In the genomic region with DNA sequence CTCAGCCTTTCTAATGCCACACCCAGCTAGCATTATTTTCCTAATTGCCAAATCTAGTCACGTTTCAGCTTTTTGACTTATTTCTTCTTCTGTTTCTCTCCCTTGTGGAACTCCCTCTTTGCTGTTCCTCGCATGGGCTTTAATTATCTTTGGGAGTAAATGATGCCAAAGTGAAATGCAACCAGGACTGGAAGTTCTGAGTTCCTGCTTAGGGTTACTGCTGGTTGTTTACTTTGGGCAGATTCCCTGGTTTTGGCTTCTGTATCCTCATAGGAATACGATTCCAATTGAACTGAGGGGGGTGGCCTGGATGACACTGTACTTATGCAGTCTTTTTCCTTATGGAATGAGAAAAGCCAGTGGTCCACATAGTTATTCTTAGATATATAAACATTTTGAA, we compare ENCODE assay signal across 20 mouse cellular contexts. TPM values are rescaled to one million over a fixed set of nuclear protein-coding genes. Genes with fewer than 3 reads are reported as not detected.
DNase-seq lines count a peak whose midpoint lies in the region; ATAC-seq and TF ChIP-seq lines count a peak whose summit lies in the region.
"Had no signal": no experiment of that assay in that cellular context is flagged by ENCODE, and none has a peak within 500 bp of the region (broad histone marks: within the 10 kb centered on the region; RNA-seq: fewer than 3 reads in every experiment).

No protein-coding gene starts in this region.

- H3K4me1 ChIP-seq in embryonic facial prominence, embryonic 14.5 days (ENCODE audit: control insufficient read depth, insufficient read depth, low read length) = peaks cover 9% of the 10 kb centered on the region
- peaks cover 15% of the 10 kb centered on the region for H3K4me1 ChIP-seq in embryonic facial prominence, embryonic 10.5 days
- peaks cover 11% of the 10 kb centered on the region for H3K4me1 ChIP-seq in heart, adult 2 months (ENCODE audit: control insufficient read depth, insufficient read depth, low read length)
- peaks cover 3% of the 10 kb centered on the region; the same call in 1 of the 2 replicates for H3K4me1 ChIP-seq in heart, embryonic 10.5 days
- peaks cover 2 to 36% of the 10 kb centered on the region in 2 experiments; a peak in 3 of 4 replicates for H3K4me1 ChIP-seq in CH12.LX (ENCODE audit: control insufficient read depth in 1 of 2, insufficient read depth in 2 of 2)

- H3K9me3 ChIP-seq in embryonic facial prominence, embryonic 14.5 days (ENCODE audit: control insufficient read depth, low read length) = no peaks in the 10 kb centered on the region
- no peaks in the 10 kb centered on the region for H3K9me3 ChIP-seq in embryonic facial prominence, embryonic 10.5 days
- H3K9me3 ChIP-seq in heart, embryonic 10.5 days = no peaks in the 10 kb centered on the region
- no peaks in the 10 kb centered on the region for H3K9me3 ChIP-seq in CH12.LX (replicated peaks; ENCODE audit: low read length)
- H3K9me3 ChIP-seq: embryonic facial prominence, embryonic 13.5 days; forebrain, embryonic 13.5 days had no signal

- ATAC-seq in embryonic facial prominence, embryonic 14.5 days (ENCODE audit: low read depth) = no peak
- ATAC-seq: forebrain, embryonic 13.5 days; hindbrain, postnatal 0 days; intestine, embryonic 16.5 days had no signal

- H3K4me3 ChIP-seq in embryonic facial prominence, embryonic 14.5 days (ENCODE audit: low read depth, low read length) = no peak overlapping the region
- no peak overlapping the region for H3K4me3 ChIP-seq in embryonic facial prominence, embryonic 10.5 days
- H3K4me3 ChIP-seq in heart, adult 2 months = no peak overlapping the region
- no peak overlapping the region for H3K4me3 ChIP-seq in heart, embryonic 10.5 days
- H3K4me3 ChIP-seq in CH12.LX (replicated peaks in 1 of 3; ENCODE audit: low read depth in 2 of 3, low read length in 2 of 3, poor library complexity in 1 of 3) = no peak overlapping the region
- H3K4me3 ChIP-seq: embryonic facial prominence, embryonic 13.5 days; forebrain, embryonic 13.5 days had no signal

- peak; percentile 6 for DNase-seq in embryonic facial prominence, embryonic 14.5 days (ENCODE audit: low spot score)
- no peak for DNase-seq in embryonic facial prominence, embryonic 10.5 days (ENCODE audit: low spot score)
- peak in 1 of 2 experiments; percentile 11 for DNase-seq in heart, adult 2 months
- no peak for DNase-seq in heart, embryonic 10.5 days (ENCODE audit: low spot score)
- DNase-seq in kidney, postnatal 14 days = peak; percentile 13
- DNase-seq in kidney, adult 18-20 months = no peak
- DNase-seq in CH12.LX (ENCODE audit: extremely low read depth) = no peak
- no peak for DNase-seq in right cerebral cortex, postnatal 36 days (ENCODE audit: low spot score in 2 of 2)
- DNase-seq: adrenal gland, postnatal 14 days; cerebellum, adult 2 months; cerebellum, postnatal 25 days; gastrocnemius, postnatal 14 days; layer of hippocampus, adult 9-11 months; spleen, adult 18-20 months had no signal

- dilution Hi-C loops in CH12.LX (cut with MboI; ENCODE audit: extremely low pct_ligation_motif_present, extremely low pct_unique_long_range_greater_than_20kb, low sequenced_read_pairs) = no loop called here

- TF ChIP-seq RAD21 in CH12.LX (IDR thresholded peaks at IDR 0.05; ENCODE audit: low read depth, low read length) = no peak

- no peak overlapping the region for H3K4me2 ChIP-seq in embryonic facial prominence, embryonic 14.5 days (ENCODE audit: low read depth, low read length)
- H3K4me2 ChIP-seq in CH12.LX (ENCODE audit: insufficient read depth, low read depth, poor library complexity, severe bottlenecking) = no peak overlapping the region; the same call in 1 of the 2 replicates
- H3K4me2 ChIP-seq: embryonic facial prominence, embryonic 13.5 days; forebrain, embryonic 13.5 days; midbrain, embryonic 11.5 days had no signal

- H3K27me3 ChIP-seq in embryonic facial prominence, embryonic 14.5 days (replicated peaks; ENCODE audit: control insufficient read depth, insufficient read depth, low read length) = no peaks in the 10 kb centered on the region
- no peaks in the 10 kb centered on the region for H3K27me3 ChIP-seq in embryonic facial prominence, embryonic 10.5 days (replicated peaks; ENCODE audit: low read depth, poor library complexity, severe bottlenecking)
- no peaks in the 10 kb centered on the region for H3K27me3 ChIP-seq in heart, adult 2 months (ENCODE audit: control insufficient read depth, insufficient read depth, low read length)
- H3K27me3 ChIP-seq in heart, embryonic 10.5 days (ENCODE audit: insufficient read depth, poor library complexity, severe bottlenecking) = no peaks in the 10 kb centered on the region
- no peaks in the 10 kb centered on the region for H3K27me3 ChIP-seq in CH12.LX (replicated peaks)
- H3K27me3 ChIP-seq: embryonic facial prominence, embryonic 13.5 days; forebrain, embryonic 13.5 days had no signal

- intact Hi-C loops in heart, adult 2 months (cut with DNase I) = no loop called here

- H3K27ac ChIP-seq in embryonic facial prominence, embryonic 14.5 days (replicated peaks; ENCODE audit: low read depth, low read length) = no peak overlapping the region
- no peak overlapping the region for H3K27ac ChIP-seq in embryonic facial prominence, embryonic 10.5 days (replicated peaks)
- H3K27ac ChIP-seq in heart, adult 2 months = peak overlapping the region; percentile 44
- no peak overlapping the region for H3K27ac ChIP-seq in heart, embryonic 10.5 days
- no peak overlapping the region for H3K27ac ChIP-seq in CH12.LX (ENCODE audit: insufficient read depth, low read depth)
- H3K27ac ChIP-seq: forebrain, embryonic 13.5 days; hindbrain, postnatal 0 days; liver, embryonic 14.5 days had no signal

- in situ Hi-C loops in CH12.LX (cut with MboI; ENCODE audit: low pct_ligation_motif_present, low pct_unique_long_range_greater_than_20kb, low sequenced_read_pairs) = loop anchor here (25.0 kb wide), 1 partner anchor 215 kb away; no protein-coding TSS in a partner anchor

- no peak for TF ChIP-seq CTCF in heart, adult 2 months (IDR thresholded peaks at IDR 0.05)
- no peak for TF ChIP-seq CTCF in CH12.LX (conservative IDR thresholded peaks at IDR 0.05 in 1 of 2, IDR thresholded peaks at IDR 0.05 in 1 of 2; ENCODE audit: low read depth in 2 of 2, low read length in 2 of 2)

- peaks cover 18% of the 10 kb centered on the region for H3K79me2 ChIP-seq in heart, adult 2 months (replicated peaks; ENCODE audit: control insufficient read depth, insufficient read depth, low read length)
- peaks cover 16% of the 10 kb centered on the region; the same call in 1 of the 2 replicates for H3K79me2 ChIP-seq in CH12.LX (replicated peaks; ENCODE audit: control insufficient read depth, extremely low read depth, insufficient read depth, poor library complexity, severe bottlenecking)

- H3K36me3 ChIP-seq in embryonic facial prominence, embryonic 14.5 days (ENCODE audit: control insufficient read depth, insufficient read depth, low read length) = 0 out of 2 replicates have a peak, but pooled peaks cover 5% of the 10 kb centered on the region
- peaks cover 33% of the 10 kb centered on the region for H3K36me3 ChIP-seq in embryonic facial prominence, embryonic 10.5 days (replicated peaks)
- H3K36me3 ChIP-seq in heart, adult 2 months (ENCODE audit: control insufficient read depth, insufficient read depth, low read length) = peaks cover 22% of the 10 kb centered on the region
- H3K36me3 ChIP-seq in heart, embryonic 10.5 days = peaks cover 14% of the 10 kb centered on the region; the same call in 1 of the 2 replicates
- peaks cover 0 to 3% of the 10 kb centered on the region in 2 experiments for H3K36me3 ChIP-seq in CH12.LX (replicated peaks in 1 of 2; ENCODE audit: control insufficient read depth in 1 of 2, insufficient read depth in 1 of 2, low read length in 1 of 2)

- 64% methylated on average over 3 of the region's 3 CpGs for WGBS in embryonic facial prominence, embryonic 14.5 days
- 73% methylated on average over 3 of the region's 3 CpGs for WGBS in embryonic facial prominence, embryonic 10.5 days
- 26% methylated on average over 3 of the region's 3 CpGs for WGBS in heart, adult 2 months
- WGBS in heart, embryonic 10.5 days = 75% methylated on average over 3 of the region's 3 CpGs

- no peak overlapping the region for H3K9ac ChIP-seq in embryonic facial prominence, embryonic 14.5 days (ENCODE audit: low read depth, low read length)
- no peak overlapping the region for H3K9ac ChIP-seq in heart, adult 2 months (ENCODE audit: low read depth, low read length)
- H3K9ac ChIP-seq in CH12.LX (ENCODE audit: insufficient read depth, low read depth) = peak overlapping the region; percentile 45; the same call in 1 of the 2 replicates
- H3K9ac ChIP-seq: embryonic facial prominence, embryonic 13.5 days; forebrain, embryonic 13.5 days; liver, embryonic 14.5 days had no signal

- no peak for TF ChIP-seq POLR2A in heart, adult 2 months (IDR thresholded peaks at IDR 0.05; ENCODE audit: insufficient read depth, low read depth, low read length)
- no peak for TF ChIP-seq POLR2A in CH12.LX (IDR thresholded peaks at IDR 0.05; ENCODE audit: low read depth, low read length)

- TF ChIP-seq EP300 in heart, adult 2 months (IDR thresholded peaks at IDR 0.05; ENCODE audit: insufficient read depth, low read depth, low read length) = no peak
- TF ChIP-seq EP300 in CH12.LX (IDR thresholded peaks at IDR 0.05; ENCODE audit: low read length) = no peak

TF ChIP-seq in CH12.LX, 34 proteins besides CTCF, POLR2A, EP300 and RAD21:
- 0 out of 2 replicates have a peak, but pooled peaks have one; percentile 32 for TF ChIP-seq BHLHE40 (IDR thresholded peaks at IDR 0.05; ENCODE audit: low read depth, low read length)
- TF ChIP-seq JUN (IDR thresholded peaks at IDR 0.05; ENCODE audit: insufficient read depth, low read depth, low read length) = no peak

RNA-seq across cellular contexts. Expression of gene Bmpr2, which starts 8.7 kb away (rescaled TPM):
- 13.9 and 15.4 TPM in 2 replicates for polyA plus RNA-seq in embryonic facial prominence, embryonic 14.5 days (2014; fragmentation: Nextera tagmentation; extraction: Ambion mirVana)
- 6.4 and 7.1 TPM in 2 replicates for polyA plus RNA-seq in embryonic facial prominence, embryonic 10.5 days (2016; fragmentation: Nextera tagmentation; extraction: Ambion mirVana)
- total RNA-seq in heart, adult 2 months (2021) = 10 to 100 TPM; 40.4 to 45.4 TPM
- 8.2 and 20.4 TPM in 2 replicates for polyA plus RNA-seq in heart, adult 2 months (2012; rRNA removed)
- polyA plus RNA-seq in heart, embryonic 10.5 days (2016; fragmentation: Nextera tagmentation; extraction: Ambion mirVana) = 6.5 and 7.0 TPM in 2 replicates
- 3.1 and 3.6 TPM in 2 replicates for total RNA-seq in CH12.LX (2012; rRNA removed)
- total RNA-seq in CH12.LX (2014; rRNA removed) = 4.8 and 5.0 TPM in 2 replicates
- polyA plus RNA-seq in CH12.LX (2012; ENCODE audit: insufficient read length, low read depth) = 3.6 and 4.7 TPM in 2 replicates

Comparison
In these comparisons a context has a peak if more than half of its experiments do, and no peak if none do; other contexts are left out.
1. DNase-seq: peak in embryonic facial prominence, embryonic 14.5 days (single experiment) and kidney, postnatal 14 days (single experiment); none in embryonic facial prominence, embryonic 10.5 days (single experiment), heart, embryonic 10.5 days (single experiment), kidney, adult 18-20 months (single experiment), CH12.LX (single experiment) and right cerebral cortex, postnatal 36 days (0 of 2).